Mouse (Mus musculus) bone marrow macrophage, adult 2 months (primary cell): ENCODE data around the gene Rab30.

Source experiments
- CTCF ChIP-seq: IDR thresholded peaks from 2 replicates; pipeline ENCODE4 v1.5.1; 2012; ENCODE audit warnings: low read depth, mild to moderate bottlenecking, low read length, moderate library complexity
- POLR2A ChIP-seq: IDR thresholded peaks from 2 replicates; pipeline ENCODE4 v1.6.1; 2012; ENCODE audit warnings: mild to moderate bottlenecking, low read depth, low read length, borderline replicate concordance

DNA sequence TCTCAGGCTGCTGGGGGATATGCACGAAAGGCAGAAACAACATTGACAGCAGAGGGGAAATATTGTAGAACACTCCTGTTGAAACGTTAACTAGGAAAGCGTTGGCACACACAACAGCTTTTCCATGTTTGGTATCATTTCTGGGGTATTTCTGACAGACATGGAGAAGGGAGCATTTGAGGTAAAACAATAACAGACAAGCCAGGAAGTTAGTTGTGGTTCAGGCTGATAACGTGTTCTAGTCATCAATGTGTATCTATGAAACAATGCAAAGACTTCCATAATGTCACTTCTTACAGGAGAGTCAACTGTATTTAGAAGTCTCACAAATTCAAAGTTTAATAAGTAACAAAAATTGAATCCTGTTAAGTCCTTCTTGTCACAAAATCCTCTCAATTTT is 130.2 kb downstream of the Rab30 start:
- TF ChIP-seq CTCF (no peak), POLR2A (no peak)
